Mouse (Mus musculus) right cerebral cortex, postnatal 4 days (tissue): ENCODE data around the gene Dxo.
"Not testable (repeated sequence)": the region's sequence is repeated elsewhere in the genome, so short reads cannot be mapped to it uniquely, and the experiment has no call there.

ENCODE experiments used
- DNase-seq: peaks from one replicate; pipeline ENCODE4 v3.0.0-alpha.2; 2022

The Dxo gene

DNA sequence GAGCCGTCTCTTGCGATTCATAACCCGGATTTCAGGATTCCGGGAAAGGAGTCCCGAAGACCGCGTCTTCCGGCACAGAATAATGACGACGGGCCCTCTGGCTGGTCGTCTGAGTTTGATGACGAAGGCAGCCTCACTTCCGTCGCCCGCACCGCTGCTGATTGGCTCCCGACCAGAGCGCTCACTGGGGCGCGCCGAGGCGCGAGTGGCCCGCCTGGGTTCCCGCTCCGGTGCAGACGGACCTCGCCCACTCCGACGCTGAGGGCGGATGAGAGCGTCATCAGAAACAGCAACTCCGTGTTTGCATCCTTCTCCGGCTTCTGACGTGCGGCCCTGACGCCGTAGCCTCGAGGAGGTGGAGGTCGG lies at the start of gene Dxo, which contains the start of gene Stk19:
Gene Dxo (plus strand): TSS at position 164 of the 366 bp plus-strand sequence.
Gene Stk19 (minus strand): TSS at position 90 of the 366 bp plus-strand sequence.
- peak; percentile 98 for DNase-seq

DNA sequence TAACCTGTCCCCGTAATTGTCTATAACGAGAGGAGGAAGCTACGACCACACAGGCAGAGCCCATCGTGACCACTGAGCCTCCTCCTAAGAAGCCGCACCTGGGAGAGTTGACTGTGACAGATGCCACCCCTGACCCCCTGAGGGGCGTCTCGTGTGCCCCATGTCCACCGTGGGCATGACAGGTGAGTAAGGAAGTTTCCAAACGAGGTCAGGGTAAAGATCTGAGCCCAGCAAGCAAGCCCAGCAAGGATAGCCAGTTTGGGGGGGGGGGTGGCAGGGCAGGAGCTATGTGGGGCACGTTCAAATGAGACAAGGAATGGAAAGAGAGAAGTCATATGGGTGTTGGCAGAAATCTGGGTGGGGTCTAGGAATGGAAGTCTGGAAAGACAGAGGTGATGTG lies 41.8 kb upstream of the Dxo start:
- no peak for DNase-seq

DNA sequence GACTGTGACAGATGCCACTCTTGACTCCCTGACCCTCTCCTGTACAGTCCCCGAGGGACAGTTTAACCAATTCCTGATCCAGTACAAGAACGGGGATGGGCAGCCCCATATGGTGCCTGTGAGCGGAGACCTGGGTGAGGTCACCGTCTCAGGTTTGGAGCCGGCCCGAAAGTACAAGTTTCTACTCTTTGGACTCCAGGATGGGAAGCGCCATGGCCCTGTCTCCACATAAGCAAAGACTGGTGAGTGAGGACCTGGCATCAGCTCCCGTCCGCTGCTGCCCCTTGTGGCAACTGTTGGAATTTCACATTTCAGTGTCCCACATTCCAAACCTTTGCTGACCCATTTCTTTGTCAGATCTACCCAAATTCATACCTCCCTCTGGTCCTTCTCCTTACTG lies 41.2 kb upstream of the Dxo start:
- DNase-seq = peak; percentile 66

DNA sequence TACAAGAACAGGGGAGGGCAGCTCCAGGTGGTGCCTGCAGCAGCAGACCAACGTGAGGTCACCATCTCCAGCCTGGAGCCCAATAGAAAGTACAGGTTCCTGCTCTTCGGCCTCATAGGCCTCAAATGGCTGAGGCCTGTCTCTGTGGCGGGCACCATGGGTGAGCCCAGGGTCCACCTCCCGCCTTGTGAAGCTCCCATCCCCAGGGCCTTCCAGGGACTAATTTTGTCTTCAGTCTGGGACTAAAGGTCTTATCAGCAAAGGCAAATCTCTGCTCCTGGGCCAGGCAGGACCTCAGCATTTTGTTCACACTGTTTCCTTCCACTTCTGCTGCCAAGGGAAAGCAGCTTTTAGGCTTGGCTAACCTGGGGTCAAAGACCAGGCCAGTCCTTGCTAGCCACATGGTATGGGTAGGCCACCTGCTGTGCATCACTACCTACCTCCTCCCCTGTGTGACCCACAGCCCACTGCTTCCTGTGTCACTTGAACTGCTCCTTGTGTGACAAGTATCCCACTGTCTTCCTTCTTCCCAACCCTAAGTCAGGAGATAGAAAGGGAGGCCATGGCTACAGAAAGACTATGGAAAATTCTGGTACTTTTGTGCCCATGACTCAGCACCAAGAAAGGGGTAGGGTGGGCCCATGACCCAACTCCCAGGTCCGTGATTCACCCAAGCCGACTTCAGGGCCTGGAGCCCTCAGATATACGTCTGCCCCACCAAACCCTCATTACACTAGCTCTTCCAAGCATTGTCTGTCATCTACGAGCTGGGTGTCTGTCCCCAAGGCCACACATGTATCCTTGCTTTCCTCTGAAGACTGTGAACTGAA lies 40.3 kb upstream of the Dxo start:
- no peak for DNase-seq

DNA sequence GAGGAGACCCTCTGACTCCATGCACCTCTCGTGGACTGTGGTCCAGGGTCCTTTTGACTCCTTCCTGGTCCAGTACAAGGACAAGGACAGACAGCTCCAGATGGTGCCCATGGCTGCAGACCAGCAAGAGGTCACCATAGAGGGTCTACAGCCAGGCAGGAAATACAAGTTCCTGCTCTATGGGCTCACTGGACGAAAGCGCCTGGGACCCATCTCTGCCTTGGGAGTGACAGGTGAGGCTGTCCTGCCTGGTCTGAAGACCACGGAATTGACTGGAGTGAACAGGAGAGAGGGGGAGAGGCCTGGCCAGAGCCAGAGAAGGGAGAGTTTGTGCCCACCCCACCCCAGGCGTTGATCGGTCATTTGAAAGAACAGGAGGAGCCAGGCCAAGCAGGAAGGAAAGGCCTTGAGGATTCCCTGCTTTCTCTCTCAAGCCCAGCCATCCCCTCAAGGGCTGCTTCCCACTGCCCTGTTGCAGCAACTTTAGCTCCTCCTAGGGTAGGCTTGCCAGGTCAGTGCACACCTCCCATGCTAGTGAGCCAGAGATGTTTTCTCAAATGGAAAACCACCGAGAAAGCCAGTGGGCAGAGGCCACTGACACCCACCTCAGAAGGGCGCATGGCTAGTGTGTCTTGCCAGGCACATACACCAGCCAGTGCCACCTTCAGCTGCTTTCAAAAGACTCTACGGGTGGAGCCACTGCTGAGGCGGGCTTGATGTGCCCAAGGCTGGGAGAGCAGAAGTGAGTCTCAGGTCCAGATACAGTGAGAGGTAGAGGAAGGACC lies 39.4 kb upstream of the Dxo start:
- DNase-seq = not testable (repeated sequence)

DNA sequence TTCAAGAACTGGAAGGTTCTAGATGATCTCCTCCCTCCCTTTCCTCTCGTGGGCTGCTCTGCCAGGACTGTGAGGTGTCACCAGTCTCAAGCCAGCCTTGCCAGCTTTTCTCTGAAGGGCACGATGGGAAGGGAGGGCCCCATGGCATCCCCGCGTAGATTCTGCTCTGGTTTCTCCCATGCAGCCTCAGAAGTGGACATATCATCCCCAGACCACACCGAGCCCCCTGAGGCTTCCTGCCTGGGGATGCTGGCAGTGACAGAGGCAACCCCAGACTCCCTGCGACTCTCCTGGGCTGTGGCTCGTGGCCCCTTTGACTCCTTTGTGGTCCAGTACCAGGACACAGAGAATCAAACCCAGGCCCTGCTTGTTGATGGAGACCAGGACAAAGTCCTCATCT lies 38.7 kb upstream of the Dxo start:
- DNase-seq = not testable (repeated sequence)

DNA sequence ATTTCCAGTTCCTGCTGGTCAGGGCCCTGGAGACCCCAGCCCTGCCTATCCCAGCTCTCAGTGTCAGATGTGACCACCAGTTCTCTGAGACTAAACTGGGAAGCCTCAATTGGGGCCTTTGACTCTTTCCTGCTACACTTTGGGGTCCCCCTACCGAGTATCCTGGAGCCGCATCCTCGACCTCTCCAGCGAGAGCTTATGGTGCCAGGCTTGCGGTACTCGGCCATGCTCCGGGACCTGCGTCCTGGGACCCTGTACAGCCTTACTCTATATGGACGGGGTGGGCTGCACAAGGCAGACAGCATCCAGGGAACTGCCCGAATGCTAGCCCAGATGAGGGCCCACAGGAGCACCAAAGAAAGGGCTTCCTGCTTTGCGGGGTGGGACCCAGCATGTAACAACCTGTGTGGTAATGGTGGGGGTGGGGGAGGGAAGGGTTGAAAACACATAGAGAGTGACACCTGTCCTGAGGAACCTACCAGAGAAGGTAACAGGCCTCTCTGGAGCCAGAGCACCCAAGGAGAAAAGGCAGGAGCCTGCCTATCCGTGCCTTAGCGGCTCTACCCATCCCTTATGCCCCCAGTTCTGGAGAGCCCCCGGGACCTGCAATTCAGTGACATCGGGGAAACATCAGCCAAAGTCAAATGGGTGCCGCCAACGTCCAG lies 37.8 kb upstream of the Dxo start:
- DNase-seq = no peak

DNA sequence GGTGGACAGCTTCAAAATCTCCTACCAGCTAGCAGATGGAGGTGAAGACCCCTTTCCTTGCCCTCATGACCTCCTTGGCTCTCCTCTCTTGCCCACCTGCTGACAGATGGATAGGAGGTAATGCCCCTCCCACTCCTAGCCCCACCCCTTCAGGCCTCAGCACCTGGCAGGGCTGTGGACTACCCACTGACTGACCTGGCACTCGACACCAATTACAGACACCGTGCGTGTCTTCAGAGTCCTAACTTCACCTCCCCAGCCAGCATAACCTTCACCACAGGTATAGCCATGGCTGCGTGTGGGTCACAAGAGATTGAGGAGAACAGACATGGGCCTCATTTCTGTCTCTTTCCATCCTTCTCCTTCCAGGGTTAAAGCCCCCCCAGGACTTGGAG lies 37.3 kb upstream of the Dxo start:
- no peak for DNase-seq

DNA sequence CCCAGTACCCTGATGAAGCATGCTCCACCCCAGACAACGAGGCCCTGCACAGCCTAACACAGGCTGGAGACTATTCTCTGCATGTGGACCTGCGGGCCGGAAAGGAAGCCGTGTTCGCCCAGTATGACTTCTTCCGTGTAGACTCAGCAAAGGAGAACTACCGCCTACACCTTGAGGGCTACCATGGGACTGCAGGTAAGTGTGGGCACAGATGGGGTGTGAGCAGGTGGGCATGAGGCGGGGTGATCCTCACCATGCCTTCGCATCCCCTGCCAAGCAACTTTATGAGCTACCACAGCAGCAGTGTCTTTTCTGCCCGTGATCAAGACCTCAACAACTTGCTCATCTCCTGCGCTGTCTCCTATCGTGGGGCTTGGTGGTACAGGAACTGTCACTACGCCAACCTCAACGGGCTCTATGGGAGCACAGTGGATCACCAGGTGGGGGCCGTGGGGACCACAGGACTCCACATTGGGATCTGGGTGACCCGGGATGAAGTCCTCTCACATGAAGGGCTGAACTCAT lies 36.0 kb upstream of the Dxo start:
- DNase-seq = not testable (repeated sequence)

DNA sequence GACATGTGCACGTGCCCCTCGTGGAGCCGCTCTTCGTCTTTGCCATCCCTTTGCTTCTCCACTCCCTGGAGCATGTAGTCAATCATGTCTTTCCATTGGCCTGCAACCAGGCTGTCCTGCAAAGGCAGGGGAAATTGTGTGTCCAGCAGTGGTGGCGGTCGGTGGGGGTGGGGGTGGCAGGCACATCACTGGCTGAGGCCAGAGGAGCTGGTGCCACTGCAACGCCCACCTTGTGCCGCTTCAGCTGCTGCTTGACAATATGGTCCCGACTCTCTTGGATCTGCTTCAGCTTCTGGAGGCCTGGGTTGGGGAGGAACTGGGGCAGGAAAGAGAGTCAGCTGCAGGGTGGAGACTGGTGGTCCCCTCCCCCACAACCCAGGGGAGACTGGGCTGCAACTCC lies 34.1 kb upstream of the Dxo start:
- DNase-seq = not testable (repeated sequence)

DNA sequence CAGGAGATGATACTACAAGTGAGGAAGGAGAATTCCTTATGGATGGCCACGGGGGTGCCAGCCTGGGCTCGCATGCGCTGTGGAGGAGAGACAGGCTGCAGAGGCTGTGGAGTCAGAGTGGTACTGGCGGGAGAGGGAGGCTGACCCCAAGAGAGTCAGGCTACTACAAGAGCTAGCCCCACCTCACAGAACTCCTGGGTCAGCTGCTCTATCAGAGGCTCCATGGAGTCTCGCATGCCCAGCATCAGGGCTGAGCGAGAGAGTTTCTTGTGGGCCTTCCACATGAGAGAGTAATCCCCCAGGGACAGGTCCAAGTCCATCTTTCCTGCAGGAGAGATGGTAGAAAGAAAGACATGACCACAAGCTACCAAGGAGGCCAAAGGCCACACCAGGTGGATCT lies 33.5 kb upstream of the Dxo start:
- not testable (repeated sequence) for DNase-seq

DNA sequence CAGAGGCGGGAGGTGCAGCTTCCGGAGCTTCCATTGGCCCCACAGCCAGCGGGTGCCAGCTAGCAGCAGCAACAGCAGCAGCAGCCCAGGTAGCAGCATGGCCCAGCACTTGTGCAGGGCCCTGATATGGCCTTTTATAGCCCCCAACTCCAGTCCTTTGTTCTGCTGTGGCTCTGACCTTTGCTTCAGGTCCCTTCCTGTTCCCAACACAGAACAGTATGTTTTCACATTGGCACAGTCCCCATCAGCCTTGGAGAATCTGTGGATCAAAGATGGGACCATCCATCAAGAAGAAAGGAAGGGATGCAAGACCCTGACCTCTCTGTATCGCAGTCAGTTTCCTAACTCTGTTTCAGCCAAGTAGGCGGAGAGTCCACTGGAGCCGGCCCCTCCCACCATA lies 32.5 kb upstream of the Dxo start, which contains the start of gene Cyp21a1:
Gene Cyp21a1 (minus strand): TSS at position 261 of the 400 bp plus-strand sequence.
- DNase-seq = not testable (repeated sequence)

DNA sequence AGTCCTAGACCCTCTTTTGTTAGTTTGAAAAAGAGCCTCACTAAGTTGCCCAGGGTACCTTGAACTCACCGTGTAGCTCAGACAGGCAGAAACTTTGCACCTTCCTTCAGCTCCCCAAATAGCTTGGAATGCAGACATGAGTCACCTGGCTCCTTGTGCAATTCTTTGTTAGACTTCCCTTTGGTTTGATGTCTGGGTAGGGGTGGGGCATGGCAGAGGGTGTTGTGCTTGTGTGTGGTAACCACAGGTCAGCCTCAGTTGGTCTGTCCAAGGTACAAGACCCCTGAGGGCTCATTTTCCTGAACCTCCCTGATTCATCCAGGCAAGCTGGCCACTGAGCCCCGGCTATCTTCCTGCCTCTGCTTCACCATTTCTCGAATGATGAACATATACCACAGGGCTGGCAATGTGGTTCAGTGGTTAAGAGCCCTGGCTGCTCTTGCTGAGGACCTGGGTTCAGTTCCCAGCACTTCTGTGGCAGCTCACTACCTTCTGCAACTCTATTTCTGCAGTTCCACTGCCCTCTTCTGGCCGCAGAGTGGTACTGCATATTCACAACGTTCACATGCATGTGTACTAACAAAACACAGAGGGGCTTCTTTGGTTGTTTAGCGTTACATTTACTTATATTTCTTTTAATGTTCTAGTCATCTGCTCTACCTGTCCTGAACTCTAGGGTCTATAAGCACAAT lies 31.8 kb upstream of the Dxo start:
- no peak for DNase-seq

DNA sequence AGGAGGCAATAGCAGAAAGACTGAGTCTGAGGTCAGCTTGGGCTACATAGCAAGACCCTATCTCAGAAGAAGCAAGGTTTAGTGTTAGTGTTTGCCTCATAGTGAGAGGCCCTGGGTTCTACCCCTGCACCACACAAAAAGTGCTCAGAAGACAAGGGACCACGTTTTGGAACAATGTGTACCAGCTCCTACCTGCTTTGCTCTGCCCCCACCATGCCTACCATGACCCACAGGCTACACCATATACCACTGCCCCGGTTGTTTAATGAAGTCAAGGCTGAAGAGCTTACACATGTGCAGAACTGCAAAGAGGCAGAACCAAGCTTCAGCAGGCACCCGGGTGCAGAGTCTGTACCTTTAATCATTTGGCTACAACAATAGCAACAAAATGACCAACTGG lies 29.6 kb upstream of the Dxo start:
- DNase-seq = no peak

DNA sequence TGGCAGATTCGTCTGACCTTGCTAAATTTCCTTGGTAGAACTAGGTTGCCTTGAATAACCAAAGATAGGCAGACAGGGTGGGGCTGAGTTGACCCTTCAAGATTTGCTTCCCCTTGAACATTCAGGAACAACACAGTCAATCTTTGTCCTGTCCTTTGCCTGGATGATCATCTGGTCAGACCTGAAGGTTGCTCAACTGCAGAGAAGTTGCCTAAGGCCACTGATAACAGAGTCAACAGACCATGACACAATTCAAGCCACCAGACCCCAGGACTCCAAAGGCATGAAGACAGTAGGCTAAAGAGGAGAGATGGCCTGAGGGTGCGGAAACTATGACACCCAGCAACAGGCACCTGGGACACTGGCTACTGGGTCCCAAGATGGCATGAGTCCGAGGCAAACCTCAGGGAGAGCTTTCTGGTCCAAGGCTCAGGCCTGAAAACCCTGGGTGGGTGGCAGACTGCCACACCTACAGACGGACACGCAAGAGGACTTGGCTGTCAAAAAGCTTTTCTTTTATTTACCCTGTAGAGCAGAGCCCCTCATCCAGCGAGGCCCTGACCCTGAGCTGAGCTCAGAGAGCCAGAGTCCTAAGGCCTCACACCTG lies 28.1 kb upstream of the Dxo start:
- DNase-seq = no peak

DNA sequence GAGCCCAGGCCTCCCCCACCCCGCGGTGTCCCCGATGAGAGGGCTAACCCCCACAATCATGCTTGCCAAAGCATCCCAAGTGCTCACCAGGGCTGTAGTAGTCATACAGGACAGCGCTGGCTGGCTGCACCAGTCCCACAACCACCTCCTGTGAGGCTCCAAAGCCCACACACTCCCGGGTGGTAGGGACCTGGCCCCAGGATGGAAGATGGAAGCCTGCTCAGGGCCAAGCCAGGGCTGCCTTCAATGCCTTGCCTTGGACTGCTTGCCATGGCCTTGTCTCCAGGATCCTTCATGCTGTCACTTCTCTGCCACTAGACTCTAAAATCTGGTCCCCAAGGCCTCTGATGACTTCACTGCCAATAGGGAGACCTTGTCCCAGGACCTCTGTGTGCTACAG lies 26.4 kb upstream of the Dxo start:
- DNase-seq = not testable (repeated sequence)

DNA sequence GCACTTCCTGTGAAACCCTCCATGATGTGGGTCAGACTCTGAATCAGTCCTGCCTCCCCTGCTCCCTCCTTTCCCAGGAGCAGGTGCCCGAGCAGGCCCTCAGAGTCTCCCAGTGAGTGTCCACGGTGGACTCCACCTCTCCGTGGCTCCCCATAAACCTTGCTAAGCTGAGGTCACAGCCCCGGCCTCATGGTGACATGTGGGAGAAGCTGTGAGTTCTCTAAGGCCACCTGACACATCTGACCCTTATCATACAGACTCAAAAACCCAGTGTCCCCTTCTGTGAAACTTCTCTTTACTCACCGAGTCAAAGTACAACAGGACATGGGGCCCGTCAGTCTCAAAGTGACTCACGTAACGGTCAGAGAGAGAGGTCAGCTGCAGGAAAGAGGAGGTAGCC lies 26.0 kb upstream of the Dxo start:
- not testable (repeated sequence) for DNase-seq

DNA sequence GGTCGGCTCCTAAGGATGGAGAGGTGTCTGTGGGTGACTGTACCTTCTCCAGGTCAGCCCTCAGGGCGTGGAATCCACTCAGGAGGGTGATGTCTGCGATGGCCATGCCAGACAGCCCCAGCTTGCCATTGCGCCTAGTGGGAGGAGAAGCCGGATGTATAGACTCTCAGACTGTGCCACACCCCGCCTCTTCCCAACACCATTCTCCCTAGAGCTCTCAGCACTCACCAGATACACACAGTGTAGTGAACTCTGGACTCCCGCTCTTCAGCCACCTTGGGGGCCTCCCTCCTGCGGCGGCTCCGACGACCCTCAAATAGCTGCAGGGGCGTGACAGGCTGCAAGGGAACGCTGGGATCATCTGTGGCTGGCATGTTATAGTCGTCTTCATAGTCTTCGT lies 25.5 kb upstream of the Dxo start:
- DNase-seq = no peak

DNA sequence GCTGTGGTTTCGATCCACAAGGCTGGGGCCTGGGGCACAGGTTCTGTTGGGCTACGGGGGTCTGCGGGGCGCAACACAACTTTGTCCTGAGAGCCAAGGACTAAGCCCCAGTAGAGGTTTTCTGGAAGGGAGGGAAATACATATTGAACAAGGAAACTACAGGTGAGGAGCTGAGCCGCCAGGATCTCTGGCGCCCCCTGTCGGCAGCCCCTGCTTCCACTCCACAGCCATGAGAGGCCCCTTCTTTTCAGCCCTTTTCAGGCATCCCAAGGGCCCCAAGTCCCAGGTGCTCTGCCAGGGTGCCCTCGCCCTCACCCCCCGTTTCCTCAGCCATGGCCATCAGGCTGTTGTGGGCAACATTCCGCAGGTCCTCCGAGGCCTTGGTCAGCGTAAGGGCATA lies 23.1 kb upstream of the Dxo start:
- peak; percentile 52 for DNase-seq

DNA sequence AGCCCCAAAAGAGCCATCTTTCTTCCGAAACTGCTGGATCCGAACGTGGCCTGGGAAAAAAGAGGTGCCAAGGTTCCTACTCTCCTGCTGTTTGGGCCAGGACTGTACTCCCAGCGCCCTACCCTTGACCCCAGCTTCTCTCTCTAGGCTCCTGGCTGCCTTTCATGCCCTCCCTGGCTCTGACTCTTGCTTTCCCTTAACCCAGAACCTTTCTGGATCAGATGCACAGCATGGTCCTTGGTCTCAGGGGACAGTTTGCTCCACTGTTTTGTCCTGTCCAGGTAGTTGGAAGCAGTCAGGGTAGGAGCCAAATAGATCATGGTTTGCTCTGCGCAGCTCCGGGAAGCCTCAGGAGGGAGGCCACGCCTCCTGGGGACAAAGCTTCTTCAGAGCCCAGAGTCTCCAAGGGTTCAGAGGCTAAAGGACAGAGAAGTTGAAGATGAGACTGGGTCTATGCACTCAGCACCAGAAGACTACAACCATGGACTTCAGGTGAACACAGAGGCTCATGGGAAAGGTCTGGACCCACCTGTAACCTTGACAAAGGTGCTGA lies 21.9 kb upstream of the Dxo start:
- no peak for DNase-seq

DNA sequence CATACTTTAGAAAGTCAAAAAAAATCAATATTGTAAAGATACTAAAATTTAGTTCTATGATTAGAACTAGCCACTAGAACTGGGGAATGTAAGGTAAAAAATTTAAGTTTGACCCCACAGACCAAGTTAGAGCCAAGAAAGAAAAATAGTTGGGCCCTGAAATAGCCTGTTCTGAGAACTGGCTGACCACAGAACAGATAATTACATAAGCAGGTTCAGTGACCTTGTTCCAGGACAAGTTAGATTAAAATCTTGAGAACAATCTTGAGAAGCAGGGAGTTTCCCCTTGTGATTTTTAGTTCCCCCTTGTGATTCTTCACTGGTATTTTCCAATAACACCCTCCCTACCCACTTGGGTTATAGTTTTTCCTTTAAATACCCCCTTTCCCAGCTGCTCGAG lies 6.0 kb upstream of the Dxo start:
- DNase-seq = not testable (repeated sequence)
